Mouse (Mus musculus) liver, embryonic 14.5 days (tissue): ENCODE results near the gene Dnah7c. TPM values are rescaled to one million over a fixed set of nuclear protein-coding genes. Genes with fewer than 3 reads are reported as not detected.
"Not testable (repeated sequence)": the region's sequence is repeated elsewhere in the genome, so short reads cannot be mapped to it uniquely, and the experiment has no call there.

Experiments used
- ATAC-seq: fragments of 200-750 bp; cut with Nextera tagmentation; 2 replicates; pipeline ENCODE4 v1.8.0; 2017; ENCODE audit warnings: moderate number of reproducible peaks, mild to moderate bottlenecking, moderate library complexity; ENCODE audit not compliant: insufficient read depth
- DNase-seq, 3 experiments: peaks; one replicate each; pipeline ENCODE4 v3.0.0-alpha.2; 2012 to 2013; ENCODE audit warnings: low read depth in 3 of 3, low spot score in 3 of 3
- H3K27ac ChIP-seq: fragments of 300-500 bp; sonication (generic); 2 replicates; pipeline ENCODE4 v1.5.1; 2014; ENCODE audit warnings: moderate library complexity, mild to moderate bottlenecking, control low read depth, inconsistent platforms
- H3K27me3 ChIP-seq: fragments of 300-500 bp; sonication (generic); 2 replicates; pipeline ENCODE4 v1.6.1; 2014; ENCODE audit warnings: mild to moderate bottlenecking, low read length, moderate library complexity; ENCODE audit not compliant: control insufficient read depth, insufficient read depth
- H3K36me3 ChIP-seq: fragments of 300-500 bp; sonication (generic); replicated peaks from 2 replicates; pipeline ENCODE4 v1.6.1; 2014; ENCODE audit warnings: low read depth; ENCODE audit not compliant: control insufficient read depth, insufficient read depth
- H3K4me1 ChIP-seq, 2 experiments: fragments of 200-500 bp in 1 of 2; fragments of 300-500 bp in 1 of 2; sonication (generic) in 1 of 2; replicated peaks; 2 replicates each; pipeline ENCODE4 v1.6.1; 2012 to 2014; ENCODE audit warnings: antibody characterized with exemption in 1 of 2, inconsistent platforms in 1 of 2, low read length in 1 of 2; ENCODE audit not compliant: control insufficient read depth in 2 of 2, insufficient read depth in 2 of 2
- H3K4me2 ChIP-seq: fragments of 300-500 bp; sonication (generic); 2 replicates; pipeline ENCODE4 v1.6.1; 2014; ENCODE audit warnings: low read depth, mild to moderate bottlenecking, control low read depth, moderate library complexity
- H3K4me3 ChIP-seq, 2 experiments: fragments of 200-500 bp in 1 of 2; fragments of 300-500 bp in 1 of 2; sonication (generic) in 1 of 2; 2 replicates each; pipeline ENCODE4 v1.5.1; 2012 to 2014; ENCODE audit warnings: low read depth in 2 of 2, low read length in 2 of 2, mild to moderate bottlenecking in 2 of 2, control low read depth in 1 of 2, inconsistent platforms in 1 of 2, moderate library complexity in 1 of 2; ENCODE audit not compliant: insufficient read depth in 1 of 2
- H3K9ac ChIP-seq: fragments of 300-500 bp; sonication (generic); replicated peaks from 2 replicates; pipeline ENCODE4 v1.6.1; 2014; ENCODE audit warnings: mild to moderate bottlenecking, control low read depth, moderate library complexity
- H3K9me3 ChIP-seq: fragments of 300-500 bp; sonication (generic); 2 replicates; pipeline ENCODE4 v1.6.1; 2016; ENCODE audit warnings: low read length, mixed read lengths; ENCODE audit not compliant: control insufficient read depth
- CTCF ChIP-seq: IDR thresholded peaks from 2 replicates; pipeline ENCODE4 v1.5.1; 2016; ENCODE audit warnings: antibody characterized with exemption, low read depth, control low read depth
- EP300 ChIP-seq: IDR thresholded peaks from 2 replicates; pipeline ENCODE4 v1.6.1; 2016; ENCODE audit warnings: antibody characterized with exemption, low read depth
- WGBS: fragments of 180-500 bp; shearing (Covaris S2); extraction: QIAGEN DNeasy Blood & Tissue Kit; methylation state at CpG from one replicate; pipeline ENCODE4 v1.1.7; 2014; ENCODE audit not compliant: insufficient replicate concordance; 5-methylcytosine and 5-hydroxymethylcytosine counted together
- polyA plus RNA-seq, 2 experiments: library from polyadenylated mRNA; depleted of rRNA in 1 of 2; stranded (reverse) in 1 of 2; unstranded in 1 of 2; fragments of >200 nt; fragmentation: Nextera tagmentation in 1 of 2; extraction: Ambion mirVana in 1 of 2; gene quantifications; 2 replicates each; pipeline versions ENCODE4 v1.2.1 to v1.2.3; 2012 to 2014

The Dnah7c gene
- polyA plus RNA-seq, 2 experiments, result under 0.01 TPM; not detected in 1

GRCm38 (mm10) chr1:46428401-46428800 lies 3.0 kb downstream of the Dnah7c start:
- no peaks in the 10 kb centered on the region for H3K36me3 ChIP-seq
- ATAC-seq, result no peak
- no peak for DNase-seq
- 55% methylated on average over 2 of the region's 2 CpGs for WGBS
- H3K4me3 ChIP-seq, result no peak overlapping the region
- no peak overlapping the region for H3K9ac ChIP-seq
- no peaks in the 10 kb centered on the region for H3K27me3 ChIP-seq
- no peak overlapping the region for H3K27ac ChIP-seq
- TF ChIP-seq CTCF (no peak), EP300 (no peak)
- no peaks in the 10 kb centered on the region for H3K9me3 ChIP-seq
- no peak overlapping the region for H3K4me2 ChIP-seq
- no peaks in the 10 kb centered on the region for H3K4me1 ChIP-seq

GRCm38 (mm10) chr1:46514671-46515070 lies 89.3 kb downstream of the Dnah7c start:
- H3K4me3 ChIP-seq, H3K27ac ChIP-seq, H3K27me3 ChIP-seq, DNase-seq, ATAC-seq, H3K4me1 ChIP-seq, H3K9me3 ChIP-seq, H3K9ac ChIP-seq, H3K4me2 ChIP-seq, H3K36me3 ChIP-seq: not testable (repeated sequence)
- 27% methylated on average over 1 of the region's 1 CpGs for WGBS

- Histone ChIP-seq H3K27me3 (no peaks in the 10 kb centered on the region), H3K9ac (no peak overlapping the region), H3K4me1 (no peaks in the 10 kb centered on the region), H3K36me3 (no peaks in the 10 kb centered on the region), H3K9me3 (no peaks in the 10 kb centered on the region), H3K4me2 (no peak overlapping the region), H3K4me3 (no peak overlapping the region), H3K27ac (no peak overlapping the region)
- no peak for TF ChIP-seq EP300
- TF ChIP-seq CTCF, result no peak
- DNase-seq (no peak), ATAC-seq (no peak)
Measured at GRCm38 (mm10) chr1:46521032-46521431, 95.6 kb downstream of the Dnah7c start.

GRCm38 (mm10) chr1:46526537-46526936 lies 101.1 kb downstream of the Dnah7c start:
- H3K9ac ChIP-seq, DNase-seq, ATAC-seq, H3K4me2 ChIP-seq, H3K27ac ChIP-seq, H3K9me3 ChIP-seq, H3K27me3 ChIP-seq, H3K4me3 ChIP-seq, H3K4me1 ChIP-seq, H3K36me3 ChIP-seq: not testable (repeated sequence)
- 33% methylated on average over 3 of the region's 3 CpGs for WGBS

- H3K4me1 ChIP-seq, result no peaks in the 10 kb centered on the region
- TF ChIP-seq CTCF, result no peak
- no peak for TF ChIP-seq EP300
- 57% methylated on average over 2 of the region's 2 CpGs for WGBS
- DNase-seq (no peak), ATAC-seq (no peak)
- H3K4me2 ChIP-seq, result no peak overlapping the region
- no peak overlapping the region for H3K27ac ChIP-seq
- H3K9me3 ChIP-seq, result no peaks in the 10 kb centered on the region
- H3K27me3 ChIP-seq, result no peaks in the 10 kb centered on the region
- no peak overlapping the region for H3K4me3 ChIP-seq
- no peaks in the 10 kb centered on the region for H3K36me3 ChIP-seq
- H3K9ac ChIP-seq, result no peak overlapping the region
Measured at GRCm38 (mm10) chr1:46544812-46545421, 119.5 kb downstream of the Dnah7c start.
